Mouse (Mus musculus) erythroblast, adult 5-6 weeks (primary cell): ENCODE results near the gene Fhit. TPM values are rescaled to one million over a fixed set of nuclear protein-coding genes. Genes with fewer than 3 reads are reported as not detected.

Experiments used
- ATAC-seq: replicated peaks from 2 replicates; pipeline ENCODE4 v1.8.0; 2016; ENCODE audit warnings: moderate number of reproducible peaks, mild to moderate bottlenecking, moderate TSS enrichment, inconsistent platforms; ENCODE audit not compliant: poor library complexity, low FRiP score, severe bottlenecking
- total RNA-seq, 2 experiments: library from RNA; stranded (forward) in 1 of 2; stranded (reverse) in 1 of 2; fragments of 150-400 nt in 1 of 2; fragments of 200-764, 138-1000 nt in 1 of 2; gene quantifications; 2 replicates each; pipeline versions ENCODE4 v1.2.3 to v1.2.4; 2015 to 2017; ENCODE audit warnings: low replicate concordance in 2 of 2

Fhit gene
- total RNA-seq, 2 experiments from 2014 or later, result 8.3 TPM; not detected in 1

GRCm38 (mm10) chr14:9815963-9816362 is 1345.9 kb downstream of the Fhit start:
- no peak for ATAC-seq

GRCm38 (mm10) chr14:9811847-9812321 is 1350.0 kb downstream of the Fhit start:
- no peak for ATAC-seq

- no peak for ATAC-seq
Observed at GRCm38 (mm10) chr14:9811177-9811846, 1350.5 kb downstream of the Fhit start.

GRCm38 (mm10) chr14:9793403-9793802 is 1368.4 kb downstream of the Fhit start:
- no peak for ATAC-seq

- ATAC-seq, result no peak
Observed at GRCm38 (mm10) chr14:9788402-9788950, 1373.4 kb downstream of the Fhit start.

GRCm38 (mm10) chr14:9787389-9787788 is 1374.4 kb downstream of the Fhit start:
- ATAC-seq, result no peak

GRCm38 (mm10) chr14:9785861-9786260 is 1376.0 kb downstream of the Fhit start:
- ATAC-seq, result no peak

GRCm38 (mm10) chr14:9751341-9751740 is 1410.5 kb downstream of the Fhit start:
- no peak for ATAC-seq

- ATAC-seq, result no peak
Observed at GRCm38 (mm10) chr14:9748709-9749108, 1413.1 kb downstream of the Fhit start.

GRCm38 (mm10) chr14:9721917-9722472 is 1439.8 kb downstream of the Fhit start:
- no peak for ATAC-seq

GRCm38 (mm10) chr14:9698621-9699020 is 1463.2 kb downstream of the Fhit start:
- ATAC-seq, result no peak

- no peak for ATAC-seq
Observed at GRCm38 (mm10) chr14:9697101-9697500, 1464.7 kb downstream of the Fhit start.

- no peak for ATAC-seq
Observed at GRCm38 (mm10) chr14:9696004-9696403, 1465.8 kb downstream of the Fhit start.

GRCm38 (mm10) chr14:9695217-9695690 is 1466.6 kb downstream of the Fhit start:
- no peak for ATAC-seq

- no peak for ATAC-seq
Observed at GRCm38 (mm10) chr14:9688664-9689257, 1473.1 kb downstream of the Fhit start.

- no peak for ATAC-seq
Observed at GRCm38 (mm10) chr14:9684362-9684761, 1477.5 kb downstream of the Fhit start.

GRCm38 (mm10) chr14:9672728-9673127 is 1489.1 kb downstream of the Fhit start:
- ATAC-seq, result no peak

- ATAC-seq, result no peak
Observed at GRCm38 (mm10) chr14:9671776-9672175, 1490.1 kb downstream of the Fhit start.

GRCm38 (mm10) chr14:9669766-9670165 is 1492.1 kb downstream of the Fhit start:
- no peak for ATAC-seq

- no peak for ATAC-seq
Observed at GRCm38 (mm10) chr14:9658445-9658844, 1503.4 kb downstream of the Fhit start.

GRCm38 (mm10) chr14:9651417-9651816 is 1510.4 kb downstream of the Fhit start:
- ATAC-seq, result no peak
